Mouse (Mus musculus): ENCODE measurements at regions not wholly inside any gene's neighbourhood (a gene's known extent, or its start where the extent isn't known, plus 50 kb on each side); places are given as distances from the start of the nearest gene placed in this dataset.

- DNase-seq = no peak
These were observed 194.5 kb upstream of the Ttc29 start for GRCm38 (mm10) chr8:78018430-78019180.

GRCm38 (mm10) chr8:78021473-78021872, 191.6 kb upstream of the Ttc29 start:
- DNase-seq = no peak

- no peak for DNase-seq
These were observed 190.1 kb upstream of the Ttc29 start for GRCm38 (mm10) chr8:78022986-78023385.

- no peak for DNase-seq
These were observed 189.6 kb upstream of the Ttc29 start for GRCm38 (mm10) chr8:78023467-78023866.

GRCm38 (mm10) chr8:78023936-78024335, 189.2 kb upstream of the Ttc29 start:
- no peak for DNase-seq

- DNase-seq = no peak
These were observed 188.1 kb upstream of the Ttc29 start for GRCm38 (mm10) chr8:78024964-78025363.

- no peak for DNase-seq
These were observed 185.7 kb upstream of the Ttc29 start for GRCm38 (mm10) chr8:78027371-78027770.

GRCm38 (mm10) chr8:78028928-78029327, 184.2 kb upstream of the Ttc29 start:
- no peak for DNase-seq

GRCm38 (mm10) chr8:78031811-78032210, 181.3 kb upstream of the Ttc29 start:
- DNase-seq = no peak

- DNase-seq = no peak
These were observed 178.4 kb upstream of the Ttc29 start for GRCm38 (mm10) chr8:78034687-78035086.

- no peak for DNase-seq
These were observed 175.9 kb upstream of the Ttc29 start for GRCm38 (mm10) chr8:78037218-78037617.

GRCm38 (mm10) chr8:78046691-78047090, 166.4 kb upstream of the Ttc29 start:
- DNase-seq = no peak

- no peak for DNase-seq
These were observed 162.3 kb upstream of the Ttc29 start for GRCm38 (mm10) chr8:78050768-78051167.

GRCm38 (mm10) chr8:78054435-78054834, 158.7 kb upstream of the Ttc29 start:
- DNase-seq = no peak

- no peak for DNase-seq
These were observed 158.2 kb upstream of the Ttc29 start for GRCm38 (mm10) chr8:78054920-78055319.

- DNase-seq = no peak
These were observed 157.6 kb upstream of the Ttc29 start for GRCm38 (mm10) chr8:78055531-78055930.

- DNase-seq = no peak
These were observed 155.7 kb upstream of the Ttc29 start for GRCm38 (mm10) chr8:78057357-78057756.

- DNase-seq = no peak
These were observed 151.0 kb upstream of the Ttc29 start for GRCm38 (mm10) chr8:78061827-78062719.

- DNase-seq = peak; percentile 27 to 30
These were observed 149.6 kb upstream of the Ttc29 start for GRCm38 (mm10) chr8:78063529-78063928.

- DNase-seq = no peak
These were observed 148.9 kb upstream of the Ttc29 start for GRCm38 (mm10) chr8:78064161-78064560.

- no peak for DNase-seq
These were observed 147.1 kb upstream of the Ttc29 start for GRCm38 (mm10) chr8:78065890-78066493.

GRCm38 (mm10) chr8:78068087-78068910, 144.8 kb upstream of the Ttc29 start:
- DNase-seq = no peak

- no peak for DNase-seq
These were observed 139.3 kb upstream of the Ttc29 start for GRCm38 (mm10) chr8:78073821-78074220.

Measured in cerebellum, postnatal 36 days (tissue).